Mouse (Mus musculus) c-Kit-positive CD71-positive TER-119-positive erythroid progenitor cells, embryonic 14.5 days (primary cell): Measurements from ENCODE around the gene Dennd4b.
A peak's percentile ranks its signal among the peaks of the same experiment; 100 is the strongest.
"Not testable (repeated sequence)": the region's sequence is repeated elsewhere in the genome, so short reads cannot be mapped to it uniquely, and the experiment has no call there.

Experiments used
- DNase-seq: peaks from one replicate; pipeline ENCODE4 v3.0.0-alpha.2; 2013; ENCODE audit warnings: low spot score

Gene Dennd4b

DNA sequence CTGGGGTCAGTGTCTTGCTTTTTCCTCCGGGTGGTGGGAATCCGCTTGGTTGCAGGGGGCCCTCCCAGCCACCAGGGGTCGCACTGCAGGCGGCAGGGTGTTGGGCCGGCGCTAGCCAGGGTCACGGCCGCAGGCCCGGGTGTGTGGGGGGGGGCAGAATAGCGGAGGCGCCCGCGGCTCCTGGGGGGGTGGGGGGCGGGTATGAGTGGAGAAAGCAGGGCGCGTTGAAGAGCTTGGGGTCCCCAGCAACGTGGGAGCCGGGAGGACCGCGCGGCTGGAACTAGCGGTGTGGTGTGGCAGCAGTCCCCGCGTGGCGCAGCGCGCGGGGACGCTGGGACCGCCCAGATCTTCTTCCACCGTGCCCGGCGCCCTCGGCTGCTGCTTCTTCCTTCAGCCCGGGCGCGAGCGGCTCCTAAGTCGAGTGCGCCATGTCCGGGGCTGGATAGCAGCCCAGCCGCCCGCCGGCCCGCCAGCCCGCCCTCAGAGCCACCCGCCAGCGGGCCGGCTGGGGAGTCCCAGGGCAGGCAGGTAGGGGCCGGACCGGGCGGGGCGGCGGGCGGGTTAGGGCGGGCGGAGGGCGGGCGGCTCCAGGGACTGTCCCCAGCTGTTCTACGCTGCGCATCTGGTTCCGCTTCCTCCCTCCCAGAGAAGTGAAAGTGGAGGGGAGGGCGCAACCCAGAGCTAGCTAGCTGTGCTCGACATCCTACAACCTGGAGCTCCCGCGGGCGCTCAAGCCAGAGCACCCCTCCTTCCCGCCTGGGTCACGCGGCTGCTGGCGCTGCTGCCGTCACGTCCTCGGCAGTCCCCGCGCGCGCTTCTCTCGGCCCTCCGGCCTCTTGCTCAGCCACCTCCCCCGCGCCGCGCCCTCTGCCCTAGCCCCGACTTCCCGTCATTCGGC lies at the start of gene Dennd4b:
TSS of gene Dennd4b (plus strand) at position 152 of the 898 bp plus-strand sequence.
- peak; percentile 84 for DNase-seq

GRCm38 (mm10) chr3:90215825-90216380 lies 49.1 kb upstream of the Dennd4b start:
- DNase-seq, result no peak

GRCm38 (mm10) chr3:90220088-90220487 lies 44.9 kb upstream of the Dennd4b start:
- DNase-seq, result peak; percentile 62

GRCm38 (mm10) chr3:90220531-90220951 lies 44.4 kb upstream of the Dennd4b start:
- no peak for DNase-seq

- no peak for DNase-seq
Measured at GRCm38 (mm10) chr3:90221123-90221522, 43.9 kb upstream of the Dennd4b start.

DNA sequence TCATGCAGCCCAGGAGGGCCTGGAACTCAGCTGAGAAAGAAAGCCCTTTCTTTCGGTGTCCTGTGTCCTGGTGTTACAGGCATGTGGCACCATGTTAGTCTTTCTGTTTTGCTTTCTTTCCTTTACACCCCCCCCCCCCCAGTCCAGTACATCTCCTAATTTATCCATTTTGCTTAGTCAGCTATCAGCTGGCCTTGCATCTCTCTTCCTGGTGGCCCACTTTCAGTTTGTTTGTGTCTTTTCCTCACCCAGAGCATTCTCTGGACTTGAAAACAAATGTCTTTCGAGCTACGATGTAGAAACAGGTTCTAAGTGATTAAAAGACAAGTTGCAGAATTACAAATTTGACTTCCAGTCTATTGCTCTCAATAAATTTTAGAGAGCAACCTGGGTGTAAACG lies 42.5 kb upstream of the Dennd4b start:
- DNase-seq, result no peak

GRCm38 (mm10) chr3:90222941-90223340 lies 42.0 kb upstream of the Dennd4b start:
- no peak for DNase-seq

DNA sequence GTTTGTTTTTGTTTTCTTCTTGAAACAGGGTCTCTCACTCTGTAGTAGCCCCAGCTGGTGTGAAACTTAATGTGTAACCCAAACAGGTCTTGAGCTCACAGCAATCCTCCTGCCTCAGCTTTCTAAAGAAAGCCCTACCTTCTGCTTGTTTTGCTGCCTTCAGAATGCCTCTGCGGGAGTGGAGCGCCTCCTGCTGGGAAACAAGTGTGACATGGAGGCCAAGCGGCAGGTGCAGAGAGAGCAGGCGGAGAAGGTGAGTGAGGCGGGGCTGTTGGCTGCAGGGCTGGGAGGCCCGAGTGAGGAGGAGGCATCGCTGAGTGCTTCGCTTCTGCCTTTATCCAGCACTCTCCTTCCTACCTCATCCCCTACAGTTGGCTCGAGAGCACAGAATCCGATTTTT lies 40.7 kb upstream of the Dennd4b start:
- no peak for DNase-seq

DNA sequence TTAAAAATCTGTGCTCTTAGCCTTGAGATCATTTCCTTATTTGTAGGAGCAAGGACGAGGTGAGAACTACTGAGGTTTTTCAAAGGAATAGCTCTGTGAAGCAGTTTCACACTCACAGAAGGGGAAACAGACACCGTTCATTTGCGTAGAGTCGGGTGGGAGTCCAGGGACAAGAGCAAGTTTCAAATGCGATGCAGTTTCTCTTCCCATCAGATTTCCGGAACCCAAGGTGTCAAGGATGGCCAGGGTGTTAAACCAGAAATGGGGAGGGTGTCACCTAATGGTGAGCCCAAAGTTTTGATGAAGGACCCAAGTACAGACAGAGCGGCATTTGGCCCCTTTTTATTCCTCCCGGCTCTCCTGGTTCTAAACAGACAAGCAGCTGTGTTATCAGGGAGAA lies 33.9 kb upstream of the Dennd4b start:
- DNase-seq, result no peak

DNA sequence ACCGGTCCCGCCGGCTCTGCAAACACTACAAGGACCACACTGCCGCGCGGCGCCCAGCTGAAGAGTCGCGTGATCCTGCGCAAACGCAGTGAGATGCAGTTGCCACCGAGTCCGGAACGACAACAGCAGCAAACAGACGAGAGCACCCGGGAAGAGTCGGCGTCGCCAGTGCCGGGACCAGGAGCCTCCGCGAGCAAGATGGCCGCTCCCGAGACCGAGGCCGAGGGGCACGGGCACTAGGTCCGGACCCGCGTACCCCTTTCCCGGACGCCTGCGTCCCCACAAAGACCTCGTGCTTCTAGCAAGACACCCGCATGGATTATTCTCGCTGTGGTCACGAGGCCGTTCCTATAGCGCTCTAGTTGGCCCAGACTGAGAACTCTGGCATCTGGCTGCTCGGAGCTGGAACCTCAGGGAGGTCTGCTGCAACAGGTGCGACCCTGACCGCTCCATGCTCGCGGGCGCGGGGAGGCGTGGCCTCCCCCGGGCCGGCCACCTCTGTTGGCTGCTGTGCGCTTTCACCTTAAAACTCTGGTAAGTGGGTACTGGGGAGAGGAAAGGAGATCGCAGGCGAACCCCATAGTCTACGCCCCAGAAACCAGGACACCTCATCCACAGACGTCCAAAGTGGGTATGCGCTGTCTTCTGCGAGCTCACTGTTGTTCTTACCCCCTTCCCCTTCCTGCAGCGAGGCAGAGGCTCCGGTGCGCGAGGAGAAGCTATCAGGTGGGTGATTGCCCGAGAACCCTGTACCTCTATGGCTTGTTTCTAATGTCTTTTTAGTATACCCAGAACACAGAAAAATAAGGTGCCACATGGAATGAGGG lies 33.3 kb upstream of the Dennd4b start, which contains the start of gene Jtb:
TSS of gene Jtb (plus strand) at position 91 of the 827 bp plus-strand sequence.
- peak; percentile 85 for DNase-seq

DNA sequence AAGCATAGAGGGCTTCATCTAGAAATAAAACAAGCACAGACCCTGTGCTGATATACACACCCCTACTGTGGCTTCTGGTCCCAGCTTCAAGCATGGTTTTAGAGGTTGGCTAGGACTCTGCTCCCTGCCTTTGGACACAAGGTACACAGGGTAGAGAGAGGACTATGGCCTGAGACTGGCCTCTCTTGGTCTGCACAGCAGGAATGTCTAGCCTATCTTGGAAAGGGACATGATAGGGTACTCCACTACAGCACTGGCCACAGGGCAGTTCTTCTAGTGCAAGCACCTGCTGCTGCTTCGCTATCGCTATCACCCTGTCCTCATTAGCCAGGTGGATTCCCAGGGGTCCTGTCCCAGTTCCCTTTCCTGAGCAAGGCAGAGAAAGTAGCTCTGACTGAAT lies 23.7 kb upstream of the Dennd4b start:
- DNase-seq, result no peak

DNA sequence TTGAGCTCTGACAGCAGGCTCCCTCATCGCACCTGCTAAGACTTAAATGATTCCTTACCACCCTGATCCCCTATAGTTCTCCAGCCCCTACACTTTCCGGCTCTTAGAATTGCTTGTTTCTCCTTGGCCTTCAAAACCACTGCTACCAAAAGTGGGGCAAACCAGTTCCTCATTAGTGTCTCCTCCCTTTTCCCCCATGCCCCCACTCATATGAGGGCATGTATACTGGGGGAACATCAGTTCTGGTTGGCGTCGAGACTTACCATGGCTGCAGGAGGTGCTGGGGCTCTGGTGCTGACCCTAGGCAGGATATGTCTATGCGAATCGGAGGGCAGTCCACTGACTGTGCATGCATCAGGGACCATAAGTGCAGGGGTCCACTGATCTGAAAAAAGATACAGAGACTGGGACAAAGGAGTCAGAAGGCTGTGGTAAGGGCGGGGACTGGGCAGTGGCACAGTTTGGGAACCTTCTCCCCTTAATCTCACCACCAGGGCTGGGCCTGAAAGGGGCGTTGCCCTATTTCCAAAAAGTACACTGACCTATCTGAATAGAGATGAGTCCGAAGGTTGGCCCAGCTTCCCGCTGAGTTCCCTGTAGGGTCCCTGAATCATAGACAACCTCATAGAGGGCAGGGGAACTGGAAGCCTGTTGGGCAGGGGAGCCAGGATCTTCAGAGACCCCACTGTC lies 23.2 kb upstream of the Dennd4b start:
- DNase-seq, result no peak

DNA sequence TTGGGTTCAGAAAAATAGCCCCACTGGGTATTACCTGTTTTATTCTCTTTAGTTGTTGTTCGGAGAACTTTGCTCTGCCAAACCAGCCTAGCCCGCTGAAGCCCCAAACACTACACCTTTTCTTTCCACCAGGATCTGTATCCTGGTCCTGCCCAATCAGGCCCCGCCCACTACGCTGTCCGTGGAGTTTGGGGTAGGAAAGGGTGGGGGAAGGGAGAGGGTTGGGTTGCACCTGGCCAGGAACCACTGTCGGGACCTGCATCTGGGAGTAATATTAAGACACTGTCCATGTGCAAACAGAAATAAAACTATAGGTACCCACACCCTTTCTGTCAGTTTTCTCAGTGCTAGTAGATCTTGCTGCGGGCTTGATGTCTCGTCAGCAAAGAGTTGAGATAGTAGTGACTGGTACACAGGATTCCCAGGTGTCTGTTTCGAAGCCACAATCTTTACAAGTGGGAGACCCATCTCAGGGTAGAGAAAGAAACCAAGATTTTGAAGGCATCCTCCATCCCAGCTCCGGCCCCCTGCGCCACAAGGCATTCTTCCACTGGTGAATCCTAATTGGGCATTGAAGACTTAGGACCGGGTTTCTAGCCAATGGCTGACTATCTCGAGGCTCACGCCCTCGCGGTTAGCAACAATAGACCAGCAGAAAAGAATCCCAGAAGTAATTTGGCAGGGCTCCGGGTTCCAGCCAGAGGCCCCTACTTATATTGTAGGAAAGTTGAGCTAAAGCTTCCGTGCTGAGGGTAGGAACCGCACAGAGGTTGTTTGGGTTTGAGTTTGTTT lies 21.8 kb upstream of the Dennd4b start, which contains the start of gene Creb3l4:
TSS of gene Creb3l4 (minus strand) at position 529 of the 792 bp plus-strand sequence.
- peak; percentile 22 for DNase-seq

- DNase-seq, result no peak
Measured at GRCm38 (mm10) chr3:90245406-90245805, 19.6 kb upstream of the Dennd4b start.

DNA sequence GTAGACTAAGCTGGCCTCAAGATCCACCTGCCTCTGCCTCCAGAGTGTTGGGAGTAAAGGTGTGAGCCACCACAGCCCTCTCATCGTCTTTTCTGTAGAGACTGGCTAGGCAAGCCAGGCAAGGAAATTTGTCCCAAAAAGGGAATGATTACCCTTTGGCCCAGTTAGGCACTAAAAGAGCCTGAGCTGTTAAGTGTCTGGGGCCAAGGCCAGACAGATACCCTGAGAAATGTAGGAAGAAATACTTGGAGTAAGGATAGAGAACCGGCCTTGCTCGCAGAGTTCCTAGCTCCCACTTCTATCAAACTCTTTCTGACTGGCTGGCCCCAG lies 17.4 kb upstream of the Dennd4b start:
- no peak for DNase-seq

DNA sequence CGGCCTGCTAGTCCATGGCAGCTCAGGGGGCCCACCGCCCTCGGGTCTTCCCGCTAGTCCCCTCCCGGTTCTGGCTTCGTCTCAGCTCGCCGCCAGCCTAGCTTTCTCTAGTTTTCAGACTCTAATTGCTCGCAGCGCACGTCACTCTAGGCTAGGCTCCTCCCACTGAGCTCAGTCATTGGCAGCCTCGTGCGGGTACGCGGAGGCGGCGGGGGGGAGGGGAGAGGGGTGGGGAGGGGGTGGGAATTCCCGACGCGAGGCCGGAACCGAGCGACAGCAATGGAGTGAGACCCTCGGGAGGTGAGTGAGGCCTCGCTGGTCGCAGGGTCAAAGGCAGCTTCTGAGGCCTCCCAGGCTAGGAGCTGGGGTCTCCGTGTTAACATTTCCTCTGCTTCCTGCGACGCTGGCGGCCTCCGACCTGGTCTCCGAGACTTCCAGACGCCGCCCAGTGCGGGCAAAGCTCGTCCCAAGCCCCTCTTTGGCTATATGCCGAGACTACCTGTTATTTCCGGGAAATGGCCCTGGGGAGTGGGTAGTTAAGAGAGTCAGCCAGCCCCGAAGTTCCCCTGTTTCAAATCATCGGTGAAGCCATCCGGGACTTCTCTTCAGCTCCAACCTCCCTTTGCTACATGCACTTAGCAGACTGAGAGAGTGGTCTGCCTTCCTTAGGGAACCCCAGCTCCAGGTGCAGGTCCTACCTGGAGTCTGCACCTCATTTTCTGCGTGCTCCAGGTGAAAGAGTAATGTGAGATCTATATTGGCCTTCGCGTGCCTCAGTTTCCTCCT lies 16.8 kb upstream of the Dennd4b start, which contains the start of gene Slc39a1:
TSS of gene Slc39a1 (plus strand) at position 213 of the 786 bp plus-strand sequence.
- peak; percentile 83 for DNase-seq

DNA sequence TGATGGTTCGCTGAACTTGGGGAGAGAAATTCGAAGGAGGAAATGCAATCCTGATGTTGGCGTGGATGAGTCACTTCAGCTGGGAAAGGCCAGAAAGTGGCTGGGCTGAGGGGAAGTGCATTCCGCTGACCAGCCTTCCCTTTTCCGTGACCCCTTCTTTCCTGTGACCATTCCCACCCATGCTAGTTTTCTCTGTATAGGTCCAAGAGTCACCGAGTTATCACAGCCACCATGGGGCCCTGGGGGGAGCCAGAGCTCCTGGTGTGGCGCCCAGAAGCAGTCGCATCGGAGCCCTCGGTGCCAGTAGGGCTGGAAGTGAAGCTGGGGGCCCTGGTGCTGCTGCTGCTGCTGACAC lies 16.3 kb upstream of the Dennd4b start:
- peak; percentile 20 for DNase-seq

- DNase-seq, result no peak
Measured at GRCm38 (mm10) chr3:90250791-90251190, 14.2 kb upstream of the Dennd4b start.

DNA sequence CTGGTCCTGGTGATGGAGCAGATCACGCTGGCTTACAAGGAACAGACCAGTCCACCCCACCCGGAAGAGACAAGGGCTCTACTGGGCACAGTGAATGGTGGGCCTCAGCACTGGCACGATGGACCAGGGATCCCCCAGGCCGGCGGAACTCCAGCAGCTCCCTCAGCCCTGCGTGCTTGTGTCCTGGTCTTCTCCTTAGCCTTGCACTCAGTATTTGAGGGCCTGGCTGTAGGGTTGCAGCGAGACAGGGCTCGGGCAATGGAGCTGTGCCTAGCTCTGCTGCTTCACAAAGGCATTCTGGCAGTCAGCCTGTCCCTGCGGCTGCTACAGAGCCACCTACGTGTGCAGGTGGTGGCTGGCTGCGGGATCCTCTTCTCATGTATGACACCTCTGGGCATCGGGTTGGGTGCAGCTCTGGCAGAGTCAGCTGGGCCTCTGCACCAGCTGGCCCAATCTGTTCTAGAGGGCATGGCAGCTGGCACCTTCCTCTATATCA lies 13.2 kb upstream of the Dennd4b start:
- DNase-seq, result not testable (repeated sequence)

DNA sequence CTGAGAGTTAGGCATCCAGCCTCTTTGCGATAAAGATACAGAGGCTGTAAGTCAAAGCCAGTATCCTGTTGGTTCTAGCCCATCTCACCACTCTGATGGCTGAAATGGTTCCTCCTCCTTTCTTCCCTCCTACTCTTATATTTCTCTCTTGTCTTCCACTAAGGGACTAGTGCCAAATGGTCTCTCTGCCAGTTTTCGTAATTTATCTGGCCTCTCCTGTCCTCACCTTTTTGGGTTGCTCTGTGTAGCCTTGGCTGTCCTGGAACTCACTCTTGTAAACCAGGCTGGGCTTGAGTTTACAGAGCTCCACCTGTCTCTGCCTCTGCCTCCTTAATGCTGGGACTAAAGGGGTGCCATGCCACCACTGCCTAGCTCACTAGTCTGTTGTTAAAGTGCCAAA lies 12.3 kb upstream of the Dennd4b start:
- DNase-seq, result not testable (repeated sequence)
